Mouse (Mus musculus) erythroblast, embryonic 14.5 days (primary cell): ENCODE measurements around the gene Grpel1. TPM values are rescaled to one million over a fixed set of nuclear protein-coding genes. Genes with fewer than 3 reads are reported as not detected.

Experiments
- H3K27me3 ChIP-seq: 2 replicates; pipeline ENCODE4 v1.6.1; 2012; ENCODE audit warnings: inconsistent platforms; ENCODE audit not compliant: control insufficient read depth
- H3K36me3 ChIP-seq: 2 replicates; pipeline ENCODE4 v1.6.1; 2012; ENCODE audit warnings: mild to moderate bottlenecking, inconsistent platforms; ENCODE audit not compliant: control insufficient read depth
- H3K4me1 ChIP-seq: 2 replicates; pipeline ENCODE4 v1.6.1; 2012; ENCODE audit warnings: inconsistent platforms; ENCODE audit not compliant: control insufficient read depth
- H3K4me3 ChIP-seq: replicated peaks from 2 replicates; pipeline ENCODE3; 2012; ENCODE audit warnings: moderate library complexity, mild to moderate bottlenecking, inconsistent platforms
- H3K9me3 ChIP-seq: 2 replicates; pipeline ENCODE4 v1.6.1; 2012; ENCODE audit warnings: low read length, inconsistent platforms, mixed read lengths; ENCODE audit not compliant: control insufficient read depth
- GATA1 ChIP-seq: IDR thresholded peaks from 2 replicates; pipeline ENCODE4 v1.6.1; 2012; ENCODE audit warnings: low read length, inconsistent platforms, mixed read lengths
- TAL1 ChIP-seq: IDR thresholded peaks from 3 replicates; pipeline ENCODE4 v1.6.1; 2012; ENCODE audit warnings: low read length, inconsistent platforms, mixed read lengths
- polyA plus RNA-seq: library from polyadenylated mRNA; stranded (reverse); fragments of >175 nt; gene quantifications from 2 replicates; pipeline ENCODE4 v1.2.3, GENCODE M21; 2012

The Grpel1 gene
- polyA plus RNA-seq, 1 experiment: 1.6 TPM

DNA sequence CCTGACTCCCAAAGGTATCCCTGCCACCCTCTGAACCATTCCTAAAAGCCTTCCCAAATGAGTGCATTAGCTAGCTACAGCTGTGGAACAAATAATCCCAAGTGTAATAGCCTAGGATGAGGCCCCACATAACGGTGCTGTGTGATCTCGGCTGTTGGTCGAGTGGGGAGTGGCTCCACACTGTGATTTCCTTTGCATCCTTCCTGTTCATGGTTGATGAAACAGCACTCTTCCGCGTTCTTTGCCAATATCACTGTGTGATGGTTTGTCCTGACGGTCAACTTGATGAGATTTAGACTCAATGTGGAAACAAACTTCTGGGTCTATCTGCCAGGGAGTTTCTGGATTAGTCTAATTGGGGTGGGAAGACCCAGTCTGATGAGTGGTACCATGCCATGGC, 12.0 kb upstream of the Grpel1 start:
- H3K36me3 ChIP-seq: no peaks in the 10 kb centered on the region

DNA sequence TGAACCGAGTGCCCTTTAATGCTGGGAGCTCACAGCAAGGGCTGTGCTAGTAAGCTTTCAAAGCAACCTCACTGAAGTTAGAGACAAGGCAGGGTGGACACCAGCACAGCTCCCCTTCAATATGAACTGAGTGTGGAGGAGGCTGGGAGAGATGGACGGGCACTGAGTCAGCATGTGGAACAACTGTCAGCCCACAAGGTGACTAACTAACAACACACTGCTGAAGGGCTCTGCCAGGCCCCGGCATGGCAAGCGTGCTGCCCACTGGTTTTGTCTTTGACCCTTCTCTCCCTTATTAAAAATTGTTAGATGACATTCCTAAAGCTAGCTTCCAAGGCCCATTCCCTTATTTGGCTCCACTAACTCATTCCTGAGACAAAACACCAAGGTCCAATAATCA, 7.1 kb upstream of the Grpel1 start:
- TF ChIP-seq GATA1 (no peak), TAL1 (no peak)
- H3K9me3 ChIP-seq: no peaks in the 10 kb centered on the region
- H3K27me3 ChIP-seq: peaks cover 9% of the 10 kb centered on the region
- no peaks in the 10 kb centered on the region for H3K36me3 ChIP-seq
- peaks cover 9% of the 10 kb centered on the region for H3K4me1 ChIP-seq
- H3K4me3 ChIP-seq: no peak overlapping the region

More for the DNA sequence above, 12.0 kb upstream of the Grpel1 start:
- H3K4me1 ChIP-seq: no peaks in the 10 kb centered on the region
- TF ChIP-seq TAL1 (no peak), GATA1 (no peak)
- H3K9me3 ChIP-seq: no peaks in the 10 kb centered on the region
- peaks cover 6% of the 10 kb centered on the region for H3K27me3 ChIP-seq
- no peak overlapping the region for H3K4me3 ChIP-seq

GRCm38 (mm10) chr5:36458926-36459325, 5.9 kb upstream of the Grpel1 start:
- H3K9me3 ChIP-seq: no peaks in the 10 kb centered on the region
- H3K27me3 ChIP-seq: peaks cover 9% of the 10 kb centered on the region
- peaks cover 19% of the 10 kb centered on the region for H3K4me1 ChIP-seq
- no peak overlapping the region for H3K4me3 ChIP-seq
- TF ChIP-seq GATA1 (no peak), TAL1 (no peak)
- no peaks in the 10 kb centered on the region for H3K36me3 ChIP-seq

- Histone ChIP-seq H3K9me3 (no peaks in the 10 kb centered on the region), H3K4me1 (peaks cover 32% of the 10 kb centered on the region), H3K36me3 (no peaks in the 10 kb centered on the region), H3K27me3 (peaks cover 9% of the 10 kb centered on the region), H3K4me3 (no peak overlapping the region)
- TF ChIP-seq TAL1 (no peak), GATA1 (no peak)
Measured at GRCm38 (mm10) chr5:36460712-36461111, 4.1 kb upstream of the Grpel1 start.

DNA sequence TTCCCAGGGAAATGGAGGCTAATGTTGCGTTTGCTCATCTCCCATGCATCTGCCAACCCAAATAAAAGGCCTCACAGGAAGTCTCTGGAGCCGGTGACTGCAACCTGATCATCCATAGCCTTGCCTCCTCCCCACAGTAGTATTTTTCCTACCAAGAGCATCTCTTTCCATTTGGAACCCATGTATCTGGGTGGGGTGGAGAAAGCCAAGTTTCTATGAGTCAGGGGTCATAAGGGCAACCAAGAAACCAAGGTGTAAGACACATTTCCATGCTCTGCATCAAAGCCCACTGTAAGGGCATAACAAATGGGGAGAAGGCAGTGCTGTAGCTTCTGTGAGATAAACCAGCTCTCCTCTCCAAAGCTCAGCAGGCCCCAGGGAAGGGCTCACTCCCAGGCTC, 3.6 kb upstream of the Grpel1 start:
- TF ChIP-seq GATA1 (no peak), TAL1 (no peak)
- no peaks in the 10 kb centered on the region for H3K9me3 ChIP-seq

GRCm38 (mm10) chr5:36462810-36463209, 2.0 kb upstream of the Grpel1 start:
- Histone ChIP-seq H3K36me3 (peaks cover 12% of the 10 kb centered on the region), H3K9me3 (no peaks in the 10 kb centered on the region), H3K4me3 (no peak overlapping the region), H3K27me3 (peaks cover 5% of the 10 kb centered on the region; the same call in 1 of the 2 replicates), H3K4me1 (peaks cover 47% of the 10 kb centered on the region)
- no peak for TF ChIP-seq TAL1
- TF ChIP-seq GATA1: no peak

More for the DNA sequence above, 3.6 kb upstream of the Grpel1 start:
- Histone ChIP-seq H3K27me3 (peaks cover 9% of the 10 kb centered on the region; the same call in 1 of the 2 replicates), H3K36me3 (no peaks in the 10 kb centered on the region), H3K4me3 (no peak overlapping the region), H3K4me1 (peaks cover 37% of the 10 kb centered on the region)

DNA sequence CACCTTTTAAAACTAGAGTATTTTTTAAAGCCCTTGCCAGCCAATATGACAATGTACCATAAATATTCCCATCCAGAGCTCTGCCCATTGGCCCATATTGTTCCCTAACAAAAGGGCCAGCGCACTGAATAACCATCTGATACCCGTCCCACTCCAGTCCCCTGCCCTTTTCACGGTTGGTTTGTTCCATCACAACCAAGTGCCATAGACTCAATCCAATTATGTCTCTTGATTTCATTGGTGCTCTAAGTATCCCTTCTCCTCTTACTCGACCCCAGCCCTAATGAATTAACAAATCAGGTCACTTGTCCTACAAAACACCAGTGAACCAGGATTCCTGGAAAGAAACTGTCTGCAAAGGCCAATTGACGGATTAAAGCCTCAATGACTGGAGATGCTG, 1.4 kb upstream of the Grpel1 start:
- H3K27me3 ChIP-seq: peaks cover 5% of the 10 kb centered on the region; the same call in 1 of the 2 replicates
- no peaks in the 10 kb centered on the region for H3K9me3 ChIP-seq
- peaks cover 18% of the 10 kb centered on the region for H3K36me3 ChIP-seq
- TF ChIP-seq GATA1: no peak
- TF ChIP-seq TAL1: no peak
- peaks cover 49% of the 10 kb centered on the region for H3K4me1 ChIP-seq
- H3K4me3 ChIP-seq: no peak overlapping the region

DNA sequence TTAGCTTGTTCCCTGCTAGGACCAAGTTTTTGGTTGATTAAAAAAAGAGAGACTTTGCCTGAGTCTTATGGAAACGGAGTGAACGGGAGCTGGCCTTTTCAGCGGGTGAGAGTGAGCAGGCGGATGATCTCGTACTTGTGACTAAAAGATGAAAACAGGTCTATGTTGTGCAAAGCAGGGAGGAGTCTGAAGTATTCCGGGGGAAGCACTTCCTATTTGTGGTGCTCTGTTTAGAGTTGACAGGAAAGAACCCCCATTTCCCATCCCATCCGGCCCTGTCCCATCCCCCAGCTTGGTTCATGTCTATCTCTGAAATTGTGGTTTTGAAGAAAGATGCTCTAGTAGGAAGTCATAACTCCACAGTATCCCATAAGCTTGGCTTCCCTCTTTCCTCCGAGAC, 1.1 kb downstream of the Grpel1 start:
- Histone ChIP-seq H3K36me3 (peaks cover 43% of the 10 kb centered on the region), H3K4me1 (peaks cover 49% of the 10 kb centered on the region)
- TF ChIP-seq GATA1 (no peak), TAL1 (no peak)

DNA sequence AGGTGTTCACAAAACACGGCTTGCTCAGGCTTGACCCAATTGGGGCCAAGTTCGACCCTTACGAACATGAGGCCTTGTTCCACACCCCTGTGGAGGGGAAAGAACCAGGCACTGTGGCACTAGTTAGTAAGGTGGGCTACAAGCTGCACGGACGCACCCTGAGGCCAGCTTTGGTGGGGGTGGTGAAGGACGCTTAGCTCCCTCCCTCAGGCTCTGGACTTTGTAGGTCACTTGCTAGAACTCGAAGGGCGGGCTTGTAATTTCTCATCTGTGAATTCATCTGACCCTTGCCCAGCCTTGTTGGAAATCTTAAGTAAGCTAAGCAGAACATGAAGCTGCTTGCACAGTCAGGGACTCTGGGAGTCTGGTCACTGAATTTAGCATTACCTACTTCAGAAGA, 6.4 kb downstream of the Grpel1 start:
- H3K27me3 ChIP-seq: no peaks in the 10 kb centered on the region
- TF ChIP-seq GATA1 (no peak), TAL1 (no peak)
- peaks cover 92% of the 10 kb centered on the region for H3K36me3 ChIP-seq
- no peaks in the 10 kb centered on the region for H3K9me3 ChIP-seq
- peaks cover 12% of the 10 kb centered on the region for H3K4me1 ChIP-seq
- H3K4me3 ChIP-seq: no peak overlapping the region

More for the DNA sequence above, 1.1 kb downstream of the Grpel1 start:
- peak overlapping the region; percentile 83 for H3K4me3 ChIP-seq
- no peaks in the 10 kb centered on the region for H3K27me3 ChIP-seq
- H3K9me3 ChIP-seq: no peaks in the 10 kb centered on the region

- Histone ChIP-seq H3K27me3 (no peaks in the 10 kb centered on the region), H3K4me3 (no peak overlapping the region), H3K4me1 (peaks cover 2% of the 10 kb centered on the region), H3K9me3 (no peaks in the 10 kb centered on the region), H3K36me3 (peaks cover 92% of the 10 kb centered on the region)
- TF ChIP-seq GATA1 (no peak), TAL1 (no peak)
Measured at GRCm38 (mm10) chr5:36472876-36473655, 8.3 kb downstream of the Grpel1 start.
